Mouse (Mus musculus) thymus, postnatal 10 days (tissue): ENCODE data around the gene Sec1.

Experiments used
- DNase-seq, 2 experiments: peaks; one replicate each; pipeline ENCODE4 v3.0.0; 2021; ENCODE audit warnings: low spot score in 2 of 2

Sec1 gene

DNA sequence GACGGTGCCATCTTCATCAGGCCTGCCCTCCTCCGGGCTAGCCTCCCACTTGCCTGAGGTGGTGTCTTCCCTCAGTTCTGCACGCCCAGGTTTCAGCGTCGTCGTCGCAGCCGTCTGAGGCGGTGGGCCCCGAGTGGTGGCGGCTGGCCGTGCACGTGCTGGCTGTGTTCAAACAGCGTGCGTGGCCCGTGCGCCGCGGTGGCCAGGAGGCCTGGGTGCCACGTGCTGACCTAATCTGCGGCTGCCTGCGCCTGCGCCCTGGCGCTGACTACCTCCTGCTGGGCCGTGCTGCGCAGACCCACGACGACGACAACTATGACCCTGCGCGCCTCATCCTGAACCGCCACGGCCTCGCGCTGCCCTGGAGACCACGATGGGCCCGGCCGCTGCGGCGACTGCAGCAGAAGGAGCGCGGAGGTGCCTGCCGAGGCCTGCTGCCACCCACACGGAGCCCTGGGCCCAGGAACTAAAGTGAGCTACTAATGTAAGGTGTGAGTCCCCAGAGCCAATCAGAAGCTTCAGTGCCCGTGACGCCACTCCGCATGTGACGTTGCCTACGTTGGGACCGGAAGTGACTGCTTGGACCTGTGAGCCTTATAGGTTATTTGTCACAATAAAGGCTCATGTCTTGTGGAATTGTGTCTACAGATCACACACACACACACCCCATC lies at the start of gene Sec1:
TSS of gene Sec1 (minus strand) at position 482 of the 671 bp plus-strand sequence.
- no peak for DNase-seq

DNA sequence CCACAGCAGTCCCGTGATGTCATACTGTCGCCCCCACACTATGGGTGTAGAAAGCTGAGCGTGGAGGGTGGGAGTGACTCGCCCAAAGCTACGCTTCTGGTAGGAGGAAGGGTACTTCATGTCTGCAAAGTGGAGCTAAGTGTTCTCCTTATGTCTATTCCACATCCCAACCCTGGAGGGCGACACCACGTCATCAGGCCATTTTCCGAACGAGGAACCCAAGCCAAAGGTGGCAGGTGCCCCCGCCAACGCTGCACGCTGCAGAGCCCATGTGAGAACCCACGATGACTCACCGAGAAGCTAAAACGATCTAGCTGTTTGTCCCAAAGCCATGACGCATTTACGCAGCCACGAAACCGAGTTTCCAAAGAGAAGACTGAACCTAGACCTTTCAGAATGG lies 48.1 kb upstream of the Sec1 start:
- no peak for DNase-seq

DNA sequence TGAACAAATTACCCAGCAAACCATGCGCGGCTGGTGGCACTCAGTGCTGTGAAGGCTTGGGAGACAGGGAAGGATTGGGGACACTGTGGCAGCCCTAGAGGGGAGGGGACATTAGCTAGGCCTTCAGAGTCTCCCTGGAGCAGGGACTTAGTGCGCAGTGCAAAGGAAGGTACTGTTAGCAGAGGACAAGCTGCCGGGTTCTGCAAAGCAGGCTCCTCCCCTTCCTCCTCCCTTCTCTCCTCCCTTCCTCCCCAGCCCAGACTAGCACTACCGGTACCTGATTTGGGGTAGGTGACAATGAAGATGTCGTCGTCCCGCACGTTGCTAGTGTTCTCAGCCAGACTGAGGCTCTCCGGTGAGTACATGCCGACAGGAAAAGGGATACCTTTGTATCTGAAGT lies 47.6 kb upstream of the Sec1 start:
- peak; percentile 42 to 47 for DNase-seq

- DNase-seq = no peak
Observed at GRCm38 (mm10) chr7:45741308-45741707, 47.1 kb upstream of the Sec1 start.

DNA sequence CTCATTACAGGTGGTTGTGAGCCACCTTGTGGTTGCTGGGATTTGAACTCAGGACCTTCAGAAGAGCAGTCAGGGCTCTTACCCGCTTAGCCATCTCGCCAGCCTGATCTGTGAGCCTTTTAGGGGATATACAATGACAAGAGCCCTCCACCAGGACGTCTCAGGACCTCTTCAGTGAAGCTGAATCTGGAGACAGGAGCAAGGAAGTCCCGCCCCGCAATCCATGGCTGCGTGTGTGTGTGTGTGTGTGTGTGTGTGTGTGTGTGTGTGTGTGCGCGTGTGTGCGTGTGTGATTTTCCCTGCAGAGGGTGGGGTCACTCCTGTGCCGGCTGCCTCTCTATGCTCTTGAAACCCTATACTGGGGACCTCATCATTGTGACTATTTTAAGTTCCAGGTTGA lies 45.6 kb upstream of the Sec1 start:
- DNase-seq = no peak

DNA sequence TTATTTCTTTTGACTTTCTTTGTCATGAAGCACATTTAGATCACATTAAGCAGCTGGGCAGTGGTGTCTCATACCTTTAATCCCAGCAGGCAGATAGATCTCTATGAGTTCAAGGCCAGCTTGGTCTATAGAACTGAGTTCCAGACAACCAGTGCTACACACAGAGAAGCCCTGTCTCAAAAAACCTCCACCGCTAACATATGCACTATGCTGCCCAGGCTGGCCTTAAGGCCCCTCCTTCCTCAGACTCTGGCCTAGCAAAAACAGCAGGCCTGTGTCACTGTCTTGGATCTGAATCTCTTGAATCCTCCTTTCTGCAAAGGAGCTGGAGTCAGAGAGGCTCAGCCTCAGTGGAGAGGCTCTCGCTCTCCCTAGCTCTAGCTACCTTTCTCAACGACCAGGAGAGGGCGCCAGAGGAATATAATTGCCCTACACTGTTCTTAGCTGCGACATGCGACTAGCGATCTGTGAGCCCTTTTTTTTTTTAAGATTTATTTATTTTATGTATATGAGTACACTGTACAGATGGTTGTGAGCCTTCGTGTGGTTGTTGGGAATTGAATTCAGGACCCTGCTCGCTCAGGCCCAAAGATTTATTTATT lies 45.1 kb upstream of the Sec1 start:
- DNase-seq = peak; percentile 63 to 87

DNA sequence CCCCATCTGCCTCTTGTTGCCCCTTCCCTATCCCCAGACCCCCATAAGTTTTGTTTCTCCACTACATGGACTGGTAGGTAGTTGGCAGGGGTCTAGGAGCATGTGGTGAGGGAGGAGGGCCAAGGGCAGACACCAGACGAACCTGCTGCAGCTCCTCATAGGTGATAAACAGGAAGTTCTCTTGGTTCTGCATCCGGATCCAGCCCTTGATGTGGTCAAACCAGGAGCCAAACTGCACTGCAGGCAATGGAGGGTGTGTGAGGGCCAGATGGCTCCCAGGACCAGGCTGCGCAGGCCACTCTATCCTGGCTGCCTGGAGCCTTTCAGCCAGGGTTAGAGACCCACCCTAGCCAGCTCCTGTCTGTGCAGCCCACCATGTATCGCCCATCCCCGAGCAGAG lies 39.3 kb upstream of the Sec1 start:
- DNase-seq = peak; percentile 80 to 81

DNA sequence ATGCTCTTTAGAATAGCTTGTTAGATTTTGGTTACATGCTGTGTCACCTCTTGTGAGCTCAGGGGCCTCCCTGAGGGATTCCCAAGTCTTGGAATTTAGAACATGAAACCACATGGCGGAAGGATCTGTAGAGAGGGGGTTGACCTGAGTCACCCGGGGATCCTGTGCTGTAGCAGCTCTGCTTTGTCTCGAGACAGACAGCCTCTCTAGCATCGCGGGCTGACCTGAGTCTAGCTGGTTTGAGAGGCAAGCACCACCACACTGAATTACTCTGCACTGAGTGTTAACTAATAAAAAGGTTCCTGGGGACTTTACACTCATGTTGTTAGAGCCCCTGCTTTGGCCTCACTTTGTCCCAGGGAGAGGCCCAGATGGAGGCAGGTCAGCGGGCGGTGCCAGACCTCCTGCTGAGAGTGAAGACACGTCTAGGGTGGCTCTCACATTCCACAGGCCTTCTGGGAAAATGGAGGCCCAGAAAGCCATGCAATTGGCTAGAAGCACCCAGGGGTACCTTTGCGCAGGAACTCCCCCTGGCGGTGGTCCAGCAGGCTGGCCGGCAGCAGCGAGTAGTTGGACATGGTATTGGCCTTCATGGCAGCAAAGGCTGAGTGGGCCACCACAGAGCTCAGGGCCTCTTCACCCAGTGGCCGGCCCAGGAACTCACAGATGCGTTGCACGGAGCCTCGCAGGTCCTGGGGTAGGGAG lies 36.7 kb upstream of the Sec1 start:
- DNase-seq = peak in 1 of 2 experiments; percentile 70

DNA sequence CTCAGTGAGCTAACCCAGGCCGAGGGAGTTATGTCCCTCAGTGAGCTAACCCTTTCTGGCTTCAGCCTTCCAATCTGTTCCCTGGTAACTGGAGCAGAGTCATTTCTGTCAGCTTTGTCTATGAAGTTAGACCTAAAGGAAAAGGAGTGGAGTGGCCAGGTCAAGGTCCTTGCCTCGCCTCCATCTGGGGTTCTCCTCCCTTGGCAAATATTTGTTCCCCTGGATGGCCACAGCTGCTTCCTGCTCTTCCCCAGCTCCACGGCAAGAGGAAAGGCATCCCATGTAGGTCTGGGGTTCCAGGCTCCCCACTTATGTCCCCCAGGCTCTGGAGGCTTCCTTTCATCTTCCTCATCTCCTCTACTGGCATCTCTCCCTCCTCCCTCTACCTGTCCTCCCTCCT lies 33.4 kb upstream of the Sec1 start:
- DNase-seq = no peak

GRCm38 (mm10) chr7:45726419-45726818 lies 32.2 kb upstream of the Sec1 start:
- DNase-seq = no peak

DNA sequence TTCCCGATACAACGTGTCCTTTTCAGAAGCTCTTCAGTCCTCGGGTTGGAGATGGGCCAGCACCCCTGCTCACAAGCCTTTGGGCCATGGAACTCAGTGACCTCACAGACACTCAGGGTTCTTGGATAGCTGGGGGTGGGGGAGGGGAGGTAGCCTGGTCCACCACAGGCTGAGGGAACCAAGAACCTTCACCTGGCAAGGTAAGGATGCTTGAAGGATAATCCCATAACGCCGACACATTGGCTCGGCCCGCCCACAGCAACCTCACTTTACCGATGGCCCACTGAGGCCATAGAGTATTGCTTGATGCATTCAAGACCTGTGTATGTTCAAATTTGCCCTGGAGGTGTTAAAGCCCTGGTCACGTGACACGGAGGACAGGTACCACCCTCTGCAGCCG lies 31.5 kb upstream of the Sec1 start, which contains the start of gene Spaca4:
TSS of gene Spaca4 (minus strand) at position 101 of the 400 bp plus-strand sequence.
- DNase-seq = no peak

- no peak for DNase-seq
Observed at GRCm38 (mm10) chr7:45725151-45725550, 30.9 kb upstream of the Sec1 start.

DNA sequence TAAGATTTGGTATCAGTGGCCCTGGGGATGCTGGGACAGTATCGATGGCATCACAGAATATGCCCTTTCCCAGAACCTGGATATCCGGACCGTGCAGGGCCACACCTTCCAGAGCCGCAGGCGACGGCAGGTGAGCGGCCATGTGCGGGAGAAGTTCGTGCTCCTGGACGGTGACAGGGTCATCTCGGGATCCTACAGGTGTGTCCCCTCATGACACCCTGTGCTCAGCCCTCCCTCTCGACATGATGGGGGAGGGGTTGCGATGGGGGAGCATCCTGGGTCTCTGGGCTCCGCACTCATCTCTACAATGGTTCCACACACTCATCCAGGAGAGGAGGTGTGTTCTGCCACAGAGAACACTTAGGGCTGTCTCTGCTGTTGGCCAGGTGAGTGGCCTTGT lies 29.6 kb upstream of the Sec1 start:
- no peak for DNase-seq

DNA sequence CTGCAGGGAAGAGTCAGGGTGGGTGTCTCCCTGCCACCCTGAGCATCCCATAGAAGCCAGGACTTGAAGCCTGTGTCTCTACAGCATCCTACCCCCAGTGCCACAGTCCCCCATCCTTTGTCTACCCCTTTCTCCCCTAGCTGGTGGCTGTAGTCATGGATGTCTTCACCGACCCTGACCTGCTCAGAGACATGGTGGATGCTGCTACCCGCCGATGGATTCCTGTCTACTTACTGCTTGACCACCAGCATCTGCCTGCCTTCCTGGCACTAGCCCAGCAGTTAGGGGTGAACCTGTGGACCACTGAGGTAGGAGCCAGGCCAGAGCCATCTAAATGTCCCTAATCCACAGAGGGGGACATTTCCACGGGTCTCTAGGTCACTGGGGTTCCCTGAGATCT lies 29.1 kb upstream of the Sec1 start:
- no peak for DNase-seq

- no peak for DNase-seq
Observed at GRCm38 (mm10) chr7:45722348-45722713, 28.1 kb upstream of the Sec1 start.

DNA sequence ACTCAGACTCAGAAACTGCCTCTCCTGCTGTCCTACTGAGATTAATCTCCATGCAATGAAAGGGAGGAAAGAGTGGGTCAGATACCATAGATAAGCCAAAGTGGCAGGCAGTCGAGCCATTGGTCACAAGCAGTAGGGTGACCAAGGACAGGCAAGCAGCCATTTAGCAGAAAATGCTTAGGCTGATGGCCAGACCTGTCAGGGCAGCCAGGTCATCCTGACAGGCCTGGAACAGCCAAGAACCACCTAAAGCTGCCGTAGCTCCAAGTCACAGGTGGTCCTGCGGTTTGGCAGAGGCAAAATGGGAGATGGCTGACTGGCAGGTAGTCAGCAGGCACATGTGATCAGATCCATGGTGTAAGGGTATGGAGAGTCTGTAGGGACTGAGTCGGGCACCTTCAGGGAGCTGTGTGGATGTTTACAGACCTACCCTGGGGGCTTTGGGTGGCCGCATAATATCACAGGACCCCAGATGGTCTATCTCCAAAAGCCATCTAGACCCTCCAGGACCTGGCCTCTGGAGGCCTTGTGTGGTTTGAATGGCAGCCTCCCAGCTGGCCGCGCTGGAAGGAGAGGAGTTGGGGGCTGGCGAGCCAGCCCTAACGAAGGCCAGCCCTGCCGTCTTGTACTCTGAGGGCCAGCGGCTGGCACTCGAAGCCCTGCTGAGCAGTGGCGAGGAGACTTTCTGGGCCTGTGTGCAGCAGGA lies 27.6 kb upstream of the Sec1 start:
- no peak for DNase-seq

DNA sequence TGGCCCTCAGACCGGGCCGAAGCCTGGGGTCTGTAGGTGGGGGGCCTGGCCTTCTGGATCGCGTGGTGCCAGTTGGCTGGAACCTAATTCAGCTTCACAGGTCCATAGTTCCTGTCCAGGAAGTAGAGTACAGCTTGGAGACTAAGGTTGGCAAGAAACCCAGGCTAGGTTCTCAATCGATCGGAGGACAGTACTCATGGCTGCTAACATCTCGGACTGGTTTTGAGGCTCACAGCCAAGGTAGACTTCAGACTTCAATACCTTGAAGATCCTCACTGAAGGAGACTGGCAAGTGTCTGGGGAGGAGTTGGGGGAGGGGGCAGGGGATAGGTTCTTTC lies 27.0 kb upstream of the Sec1 start:
- DNase-seq = no peak

GRCm38 (mm10) chr7:45720413-45721233 lies 26.4 kb upstream of the Sec1 start, which contains the start of gene Fam83e:
Gene Fam83e (plus strand): TSS chr7:45721212.
- DNase-seq = peak in 1 of 2 experiments; percentile 11

DNA sequence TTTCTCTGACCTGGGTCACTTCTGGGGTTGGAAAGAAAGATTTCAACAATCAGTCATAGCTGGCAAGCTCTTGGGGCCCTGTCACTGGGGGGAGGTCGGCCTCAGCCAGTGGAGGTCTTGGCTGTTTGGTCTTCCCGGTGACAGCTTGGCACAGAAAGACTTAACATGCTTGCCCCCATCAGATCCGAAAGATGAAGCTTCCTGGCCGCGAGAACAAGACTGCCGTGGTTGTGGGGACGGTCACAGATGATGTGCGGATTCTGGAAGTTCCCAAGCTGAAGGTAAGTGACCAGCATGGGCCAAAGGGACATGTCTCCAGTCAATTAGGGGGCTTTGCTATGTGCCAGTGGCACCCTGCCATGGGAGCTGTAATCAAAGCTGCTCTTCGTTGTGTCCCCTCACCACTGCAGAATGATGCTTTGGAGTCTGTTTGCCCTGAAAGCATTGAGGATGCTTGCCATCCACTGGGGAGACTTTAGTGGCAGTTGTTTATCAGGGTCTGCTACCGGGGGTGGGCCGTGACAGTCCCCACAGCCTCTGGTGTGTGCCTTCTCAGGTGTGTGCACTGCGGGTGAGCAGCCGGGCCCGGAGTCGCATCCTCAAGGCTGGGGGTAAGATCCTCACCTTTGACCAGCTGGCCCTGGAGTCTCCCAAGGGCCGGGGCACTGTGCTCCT lies 25.7 kb upstream of the Sec1 start:
- DNase-seq = peak in 1 of 2 experiments; percentile 2

GRCm38 (mm10) chr7:45719180-45719579 lies 25.0 kb upstream of the Sec1 start:
- DNase-seq = peak in 1 of 2 experiments; percentile 3

GRCm38 (mm10) chr7:45718331-45718730 lies 24.1 kb upstream of the Sec1 start:
- no peak for DNase-seq
